Mouse (Mus musculus): Measurements from ENCODE around the gene Aqp8.

The Aqp8 gene

GRCm38 (mm10) chr7:123499481-123500238 lies 37.6 kb downstream of the Aqp8 start:
- DNase-seq, result no peak

- DNase-seq, result peak; percentile 76 to 88
These were observed 38.4 kb downstream of the Aqp8 start, which contains the start of gene Zkscan2 for GRCm38 (mm10) chr7:123500239-123501219. Gene Zkscan2, minus strand, starts transcription at chr7:123500449.

GRCm38 (mm10) chr7:123503358-123503757 lies 41.3 kb downstream of the Aqp8 start:
- peak; percentile 47 to 55 for DNase-seq

- DNase-seq, result no peak
These were observed 45.9 kb downstream of the Aqp8 start for GRCm38 (mm10) chr7:123507946-123508345.

All from lung, postnatal 4 days (tissue).